Mouse (Mus musculus): ENCODE measurements around the gene Meis1. TPM values are rescaled to one million over a fixed set of nuclear protein-coding genes. Genes with fewer than 3 reads are reported as not detected.
A peak's percentile ranks its signal among the peaks of the same experiment; 100 is the strongest.

Gene Meis1
- total and polyA plus RNA-seq, 3 experiments = 0.19 to 3.6 (median 0.81) TPM

DNA sequence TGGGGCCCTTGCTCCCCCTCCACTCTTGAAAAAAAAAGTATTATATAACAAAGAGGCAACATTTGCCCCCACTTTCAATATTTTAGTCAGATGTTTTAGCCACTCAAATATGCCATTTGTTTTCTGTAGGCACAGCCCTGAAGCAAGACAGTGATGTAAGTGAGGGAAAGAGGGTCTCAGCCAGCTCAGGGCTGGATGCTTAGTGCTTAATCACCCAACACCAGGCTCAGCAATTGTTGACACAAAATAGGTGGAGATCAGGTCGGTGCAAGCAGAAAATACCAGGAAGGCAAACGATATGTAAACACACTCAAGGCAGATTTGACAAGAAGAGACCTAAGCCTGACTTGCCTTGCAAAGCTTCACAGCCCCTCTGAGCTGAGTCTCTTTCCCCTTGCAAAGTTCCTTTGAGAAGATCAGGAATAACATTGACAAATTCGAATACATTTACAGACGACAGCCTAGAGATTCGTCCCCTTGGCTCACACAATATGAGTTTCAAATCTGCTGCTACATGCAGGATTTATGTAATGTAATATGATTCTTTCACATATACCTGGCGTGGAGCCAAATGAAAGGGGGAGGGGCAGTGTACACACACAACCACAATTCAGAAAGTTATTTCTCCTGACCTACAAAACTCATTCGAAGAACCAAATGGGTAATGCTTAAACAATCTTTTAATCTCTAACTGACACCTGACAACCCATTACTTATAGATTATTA lies 120.7 kb downstream of the Meis1 start:
- Histone ChIP-seq H3K4me2 (ENCODE audit: insufficient read depth, low read depth, poor library complexity, severe bottlenecking) (no peak overlapping the region), H3K4me3 (replicated peaks in 1 of 3; ENCODE audit: low read depth in 2 of 3, low read length in 2 of 3, poor library complexity in 1 of 3) (no peak overlapping the region), H3K36me3 (replicated peaks in 1 of 2; ENCODE audit: control insufficient read depth in 1 of 2, insufficient read depth in 1 of 2, low read length in 1 of 2) (no peaks in the 10 kb centered on the region), H3K79me2 (replicated peaks; ENCODE audit: control insufficient read depth, extremely low read depth, insufficient read depth, poor library complexity, severe bottlenecking) (no peaks in the 10 kb centered on the region; the same call in 1 of the 2 replicates), H3K9ac (ENCODE audit: insufficient read depth, low read depth) (no peak overlapping the region), H3K4me1 (ENCODE audit: control insufficient read depth in 1 of 2, insufficient read depth in 2 of 2) (peaks cover 3 to 45% of the 10 kb centered on the region in 2 experiments; a peak in 3 of 4 replicates), H3K27me3 (replicated peaks) (no peaks in the 10 kb centered on the region), H3K9me3 (replicated peaks; ENCODE audit: low read length) (no peaks in the 10 kb centered on the region), H3K27ac (ENCODE audit: insufficient read depth, low read depth) (no peak overlapping the region)
- dilution Hi-C loops (cut with MboI; ENCODE audit: extremely low pct_ligation_motif_present, extremely low pct_unique_long_range_greater_than_20kb, low sequenced_read_pairs) (no loop called here), in situ Hi-C loops (cut with MboI; ENCODE audit: low pct_ligation_motif_present, low pct_unique_long_range_greater_than_20kb, low sequenced_read_pairs) (no loop called here)
- no peak for DNase-seq (ENCODE audit: extremely low read depth)
- TF ChIP-seq NRF1 (IDR thresholded peaks at IDR 0.05; ENCODE audit: low read depth, low read length) = no peak
- no peak for TF ChIP-seq RCOR1 (conservative IDR thresholded peaks at IDR 0.05; ENCODE audit: low read depth, low read length)
- TF ChIP-seq MXI1 (IDR thresholded peaks at IDR 0.05; ENCODE audit: low read depth, low read length) = no peak
- no peak for TF ChIP-seq HCFC1 (IDR thresholded peaks at IDR 0.05; ENCODE audit: low read depth, low read length)
- no peak for TF ChIP-seq UBTF (IDR thresholded peaks at IDR 0.05; ENCODE audit: low read depth, low read length)
- no peak for TF ChIP-seq MAZ (IDR thresholded peaks at IDR 0.05; ENCODE audit: low read depth, low read length)
- TF ChIP-seq CHD2 (IDR thresholded peaks at IDR 0.05; ENCODE audit: low read length) = 0 out of 2 replicates have a peak, but pooled peaks have one; percentile 23
- no peak for TF ChIP-seq ZNF384 (IDR thresholded peaks at IDR 0.05; ENCODE audit: low read depth, low read length)

DNA sequence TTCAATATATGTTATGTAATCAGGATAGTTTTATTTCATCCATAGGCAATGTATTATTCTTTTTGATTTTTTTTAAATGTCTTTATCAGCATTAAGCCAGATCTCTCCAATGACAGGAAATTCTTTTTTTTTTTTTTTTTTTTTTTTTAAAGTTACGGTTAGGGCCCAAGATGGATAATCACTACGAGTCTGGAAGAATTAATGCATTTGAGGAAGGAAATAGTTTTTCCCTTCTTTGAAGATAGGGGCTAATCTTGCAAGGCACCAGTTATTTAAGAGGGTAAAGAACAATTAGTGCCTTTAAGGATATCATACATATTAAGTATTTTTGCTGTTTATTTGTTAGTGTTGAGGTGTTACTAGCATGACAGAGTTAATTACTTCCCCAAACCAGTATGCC lies 121.5 kb downstream of the Meis1 start:
- no peak for DNase-seq (ENCODE audit: extremely low read depth)
- H3K27me3 ChIP-seq (replicated peaks) = no peaks in the 10 kb centered on the region
- H3K4me1 ChIP-seq (ENCODE audit: control insufficient read depth in 1 of 2, insufficient read depth in 2 of 2) = peaks cover 3 to 45% of the 10 kb centered on the region in 2 experiments; a peak in 3 of 4 replicates
- no peak overlapping the region for H3K9ac ChIP-seq (ENCODE audit: insufficient read depth, low read depth)
- H3K9me3 ChIP-seq (replicated peaks; ENCODE audit: low read length) = no peaks in the 10 kb centered on the region
- in situ Hi-C loops (cut with MboI; ENCODE audit: low pct_ligation_motif_present, low pct_unique_long_range_greater_than_20kb, low sequenced_read_pairs) = no loop called here
- TF ChIP-seq CHD2 (IDR thresholded peaks at IDR 0.05; ENCODE audit: low read length) = no peak
- peak; percentile 58; the same call in 1 of the 2 replicates for TF ChIP-seq ZNF384 (IDR thresholded peaks at IDR 0.05; ENCODE audit: low read depth, low read length)
- H3K4me3 ChIP-seq (replicated peaks in 1 of 3; ENCODE audit: low read depth in 2 of 3, low read length in 2 of 3, poor library complexity in 1 of 3) = no peak overlapping the region
- no peaks in the 10 kb centered on the region for H3K36me3 ChIP-seq (replicated peaks in 1 of 2; ENCODE audit: control insufficient read depth in 1 of 2, insufficient read depth in 1 of 2, low read length in 1 of 2)
- no peak overlapping the region for H3K27ac ChIP-seq (ENCODE audit: insufficient read depth, low read depth)
- H3K4me2 ChIP-seq (ENCODE audit: insufficient read depth, low read depth, poor library complexity, severe bottlenecking) = no peak overlapping the region
- dilution Hi-C loops (cut with MboI; ENCODE audit: extremely low pct_ligation_motif_present, extremely low pct_unique_long_range_greater_than_20kb, low sequenced_read_pairs) = no loop called here
- no peaks in the 10 kb centered on the region; the same call in 1 of the 2 replicates for H3K79me2 ChIP-seq (replicated peaks; ENCODE audit: control insufficient read depth, extremely low read depth, insufficient read depth, poor library complexity, severe bottlenecking)

DNA sequence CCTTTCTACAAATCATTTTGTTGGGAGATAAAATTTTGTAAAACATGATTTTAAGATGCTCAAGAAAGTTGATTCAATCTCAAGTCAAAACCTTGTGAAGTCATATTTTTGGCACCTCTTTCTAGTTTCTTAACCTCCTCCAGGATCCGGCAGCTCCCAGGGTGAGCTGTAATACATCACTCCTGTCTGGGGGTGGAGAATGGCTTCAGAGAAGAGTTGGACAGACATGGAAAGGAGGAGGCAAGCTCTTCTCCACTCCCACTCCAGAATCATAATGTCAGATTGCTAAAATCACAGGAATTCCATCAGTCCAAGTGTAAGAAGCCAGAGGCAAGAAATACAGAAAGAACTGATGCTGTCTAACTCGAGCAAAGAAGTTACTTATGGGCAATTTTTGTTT lies 126.3 kb downstream of the Meis1 start:
- Histone ChIP-seq H3K36me3 (replicated peaks in 1 of 2; ENCODE audit: control insufficient read depth in 1 of 2, insufficient read depth in 1 of 2, low read length in 1 of 2) (no peaks in the 10 kb centered on the region), H3K27ac (ENCODE audit: insufficient read depth, low read depth) (no peak overlapping the region), H3K27me3 (replicated peaks) (no peaks in the 10 kb centered on the region), H3K4me2 (ENCODE audit: insufficient read depth, low read depth, poor library complexity, severe bottlenecking) (no peak overlapping the region), H3K9ac (ENCODE audit: insufficient read depth, low read depth) (no peak overlapping the region), H3K4me3 (replicated peaks in 1 of 3; ENCODE audit: low read depth in 2 of 3, low read length in 2 of 3, poor library complexity in 1 of 3) (no peak overlapping the region), H3K4me1 (ENCODE audit: control insufficient read depth in 1 of 2, insufficient read depth in 2 of 2) (peaks cover 0 to 17% of the 10 kb centered on the region in 2 experiments; a peak in 2 of 4 replicates), H3K79me2 (replicated peaks; ENCODE audit: control insufficient read depth, extremely low read depth, insufficient read depth, poor library complexity, severe bottlenecking) (no peaks in the 10 kb centered on the region), H3K9me3 (replicated peaks; ENCODE audit: low read length) (no peaks in the 10 kb centered on the region)
- in situ Hi-C loops (cut with MboI; ENCODE audit: low pct_ligation_motif_present, low pct_unique_long_range_greater_than_20kb, low sequenced_read_pairs) (no loop called here), dilution Hi-C loops (cut with MboI; ENCODE audit: extremely low pct_ligation_motif_present, extremely low pct_unique_long_range_greater_than_20kb, low sequenced_read_pairs) (no loop called here)
- TF ChIP-seq RCOR1 (conservative IDR thresholded peaks at IDR 0.05; ENCODE audit: low read depth, low read length) = no peak
- no peak for TF ChIP-seq MAFK (IDR thresholded peaks at IDR 0.05; ENCODE audit: insufficient replicate concordance, low read length)
- TF ChIP-seq POLR2A (IDR thresholded peaks at IDR 0.05; ENCODE audit: low read depth, low read length) = no peak
- TF ChIP-seq TCF12 (IDR thresholded peaks at IDR 0.05; ENCODE audit: low read depth, low read length) = no peak
- TF ChIP-seq GABPA (IDR thresholded peaks at IDR 0.05; ENCODE audit: insufficient replicate concordance, low read depth, low read length) = no peak
- TF ChIP-seq CHD2 (IDR thresholded peaks at IDR 0.05; ENCODE audit: low read length) = no peak
- no peak for TF ChIP-seq RAD21 (IDR thresholded peaks at IDR 0.05; ENCODE audit: low read depth, low read length)
- no peak for TF ChIP-seq EP300 (IDR thresholded peaks at IDR 0.05; ENCODE audit: low read length)
- TF ChIP-seq E2F4 (IDR thresholded peaks at IDR 0.05; ENCODE audit: insufficient replicate concordance, low read depth, low read length) = no peak
- TF ChIP-seq NELFE (IDR thresholded peaks at IDR 0.05; ENCODE audit: low read depth, low read length) = no peak
- TF ChIP-seq MYC (IDR thresholded peaks at IDR 0.05; ENCODE audit: low read depth, low read length) = no peak
- TF ChIP-seq SIN3A (IDR thresholded peaks at IDR 0.05; ENCODE audit: low read length) = no peak
- no peak for TF ChIP-seq ZMIZ1 (IDR thresholded peaks at IDR 0.05; ENCODE audit: low read depth, low read length)
- TF ChIP-seq KAT2A (IDR thresholded peaks at IDR 0.05; ENCODE audit: insufficient replicate concordance, low read length) = no peak
- TF ChIP-seq UBTF (IDR thresholded peaks at IDR 0.05; ENCODE audit: low read depth, low read length) = no peak
- no peak for TF ChIP-seq MAZ (IDR thresholded peaks at IDR 0.05; ENCODE audit: low read depth, low read length)
- TF ChIP-seq CHD1 (IDR thresholded peaks at IDR 0.05; ENCODE audit: low read depth, low read length) = no peak
- DNase-seq (ENCODE audit: extremely low read depth) = no peak
